Mouse (Mus musculus): ENCODE results near the gene Gpr161. TPM values are rescaled to one million over a fixed set of nuclear protein-coding genes. Genes with fewer than 3 reads are reported as not detected.

Gene Gpr161
- total RNA-seq, 1 experiment from 2014 or later = 0.64 TPM

Other genes with a start within 250 kb of the Gpr161 start
- gene Tbx19, start 135.0 kb upstream of the Gpr161 start, total RNA-seq (2017) = not detected in 2 replicates
- gene Sft2d2, start 101.4 kb upstream of the Gpr161 start, total RNA-seq (2017) = 30.9 and 31.8 TPM in 2 replicates
- 79.0 and 80.1 TPM in 2 replicates for gene Tiprl, start 58.8 kb upstream of the Gpr161 start, total RNA-seq (2017)
- 13.2 and 14.7 TPM in 2 replicates for gene Dcaf6, start 164.7 kb downstream of the Gpr161 start, total RNA-seq (2017)
- 63.1 and 72.4 TPM in 2 replicates for gene Mpc2, start 164.8 kb downstream of the Gpr161 start, total RNA-seq (2017)
- gene Adcy10, start 189.4 kb downstream of the Gpr161 start, total RNA-seq (2017) = not detected in 2 replicates